Mouse (Mus musculus): ENCODE measurements at regions not wholly inside any gene's neighbourhood (a gene's known extent, or its start where the extent isn't known, plus 50 kb on each side); places are given as distances from the start of the nearest gene placed in this dataset.
"Not testable (repeated sequence)": the region's sequence is repeated elsewhere in the genome, so short reads cannot be mapped to it uniquely, and the experiment has no call there.

DNA sequence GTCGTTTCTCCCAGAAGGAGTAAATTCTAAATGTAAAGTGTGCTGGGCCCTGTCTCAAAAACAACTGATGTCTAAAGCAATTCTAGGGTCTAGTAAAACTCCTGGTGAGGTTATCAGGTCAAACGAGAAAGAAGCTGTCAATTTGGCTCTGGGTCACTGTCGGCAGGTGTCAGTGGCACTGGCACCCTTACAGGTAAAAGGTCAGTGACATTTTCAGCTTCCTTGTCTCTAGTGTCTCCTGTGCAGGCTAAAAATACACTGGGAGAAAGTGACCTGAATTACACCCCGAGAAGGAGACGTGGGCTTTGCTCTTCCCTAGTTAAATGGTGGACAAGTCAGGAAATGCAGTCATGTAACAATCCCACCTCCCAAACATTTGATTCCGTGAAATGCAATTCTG, 91.8 kb upstream of the Slc38a2 start:
- Histone ChIP-seq H3K27me3 (replicated peaks) (no peaks in the 10 kb centered on the region), H3K9ac (ENCODE audit: insufficient read depth, low read depth) (no peak overlapping the region), H3K36me3 (replicated peaks in 1 of 2; ENCODE audit: control insufficient read depth in 1 of 2, insufficient read depth in 1 of 2, low read length in 1 of 2) (no peaks in the 10 kb centered on the region), H3K4me1 (ENCODE audit: control insufficient read depth in 1 of 2, insufficient read depth in 2 of 2) (no peaks in the 10 kb centered on the region), H3K79me2 (replicated peaks; ENCODE audit: control insufficient read depth, extremely low read depth, insufficient read depth, poor library complexity, severe bottlenecking) (no peaks in the 10 kb centered on the region), H3K4me3 (replicated peaks in 1 of 3; ENCODE audit: low read depth in 2 of 3, low read length in 2 of 3, poor library complexity in 1 of 3) (no peak overlapping the region), H3K27ac (ENCODE audit: insufficient read depth, low read depth) (no peak overlapping the region), H3K9me3 (replicated peaks; ENCODE audit: low read length) (no peaks in the 10 kb centered on the region), H3K4me2 (ENCODE audit: insufficient read depth, low read depth, poor library complexity, severe bottlenecking) (no peak overlapping the region)
- no peak for DNase-seq (ENCODE audit: extremely low read depth)
- in situ Hi-C loops (cut with MboI; ENCODE audit: low pct_ligation_motif_present, low pct_unique_long_range_greater_than_20kb, low sequenced_read_pairs) (no loop called here), dilution Hi-C loops (cut with MboI; ENCODE audit: extremely low pct_ligation_motif_present, extremely low pct_unique_long_range_greater_than_20kb, low sequenced_read_pairs) (no loop called here)
- TF ChIP-seq ZC3H11A (IDR thresholded peaks at IDR 0.05; ENCODE audit: low read depth, low read length), result no peak
- TF ChIP-seq JUND (conservative IDR thresholded peaks at IDR 0.05; ENCODE audit: low read depth, low read length), result no peak
- no peak for TF ChIP-seq MAX (IDR thresholded peaks at IDR 0.05; ENCODE audit: low read length)
- no peak for TF ChIP-seq E2F4 (IDR thresholded peaks at IDR 0.05; ENCODE audit: insufficient replicate concordance, low read depth, low read length)
- TF ChIP-seq TCF12 (IDR thresholded peaks at IDR 0.05; ENCODE audit: low read depth, low read length), result no peak
- no peak for TF ChIP-seq USF1 (IDR thresholded peaks at IDR 0.05; ENCODE audit: low read depth, low read length)
- no peak for TF ChIP-seq USF2 (conservative IDR thresholded peaks at IDR 0.05; ENCODE audit: low read depth, low read length)
- TF ChIP-seq MYC (IDR thresholded peaks at IDR 0.05; ENCODE audit: low read depth, low read length), result no peak

- in situ Hi-C loops (cut with MboI; ENCODE audit: low pct_ligation_motif_present, low pct_unique_long_range_greater_than_20kb, low sequenced_read_pairs); dilution Hi-C loops (cut with MboI; ENCODE audit: extremely low pct_ligation_motif_present, extremely low pct_unique_long_range_greater_than_20kb, low sequenced_read_pairs); H3K4me1 ChIP-seq (ENCODE audit: control insufficient read depth in 1 of 2, insufficient read depth in 2 of 2); H3K79me2 ChIP-seq (replicated peaks; ENCODE audit: control insufficient read depth, extremely low read depth, insufficient read depth, poor library complexity, severe bottlenecking); H3K4me3 ChIP-seq (replicated peaks in 1 of 3; ENCODE audit: low read depth in 2 of 3, low read length in 2 of 3, poor library complexity in 1 of 3); DNase-seq (ENCODE audit: extremely low read depth); H3K27ac ChIP-seq (ENCODE audit: insufficient read depth, low read depth); H3K4me2 ChIP-seq (ENCODE audit: insufficient read depth, low read depth, poor library complexity, severe bottlenecking); H3K9ac ChIP-seq (ENCODE audit: insufficient read depth, low read depth); H3K27me3 ChIP-seq (replicated peaks); H3K36me3 ChIP-seq (replicated peaks in 1 of 2; ENCODE audit: control insufficient read depth in 1 of 2, insufficient read depth in 1 of 2, low read length in 1 of 2); H3K9me3 ChIP-seq (replicated peaks; ENCODE audit: low read length): not testable (repeated sequence)
Measured at GRCm38 (mm10) chr15:96787921-96788320, 88.4 kb upstream of the Slc38a2 start.

DNA sequence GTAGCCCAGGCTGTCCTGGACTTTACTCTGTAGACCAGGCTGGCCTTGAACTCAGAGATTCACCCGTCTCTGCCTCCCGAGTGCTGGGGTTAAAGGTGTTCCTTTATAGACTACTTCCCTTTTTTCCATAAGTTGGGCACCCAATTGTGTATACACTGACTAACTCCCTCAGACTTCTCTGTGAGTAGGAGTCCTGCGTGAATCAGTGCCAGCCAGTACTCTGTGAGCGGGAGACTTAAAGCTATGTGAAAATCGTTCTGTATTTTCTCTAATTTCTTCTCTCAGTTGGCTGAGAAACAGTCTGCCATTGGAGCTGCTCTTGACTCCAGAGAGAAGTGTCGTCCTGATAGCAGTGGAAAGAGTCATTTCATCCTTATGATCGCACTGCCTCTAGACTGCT, 85.0 kb upstream of the Slc38a2 start:
- in situ Hi-C loops (cut with MboI; ENCODE audit: low pct_ligation_motif_present, low pct_unique_long_range_greater_than_20kb, low sequenced_read_pairs), result no loop called here
- dilution Hi-C loops (cut with MboI; ENCODE audit: extremely low pct_ligation_motif_present, extremely low pct_unique_long_range_greater_than_20kb, low sequenced_read_pairs), result no loop called here
- no peaks in the 10 kb centered on the region for H3K79me2 ChIP-seq (replicated peaks; ENCODE audit: control insufficient read depth, extremely low read depth, insufficient read depth, poor library complexity, severe bottlenecking)
- no peaks in the 10 kb centered on the region for H3K36me3 ChIP-seq (replicated peaks in 1 of 2; ENCODE audit: control insufficient read depth in 1 of 2, insufficient read depth in 1 of 2, low read length in 1 of 2)
- H3K4me2 ChIP-seq (ENCODE audit: insufficient read depth, low read depth, poor library complexity, severe bottlenecking), result no peak overlapping the region
- H3K4me1 ChIP-seq (ENCODE audit: control insufficient read depth in 1 of 2, insufficient read depth in 2 of 2), result no peaks in the 10 kb centered on the region
- H3K4me3 ChIP-seq (replicated peaks in 1 of 3; ENCODE audit: low read depth in 2 of 3, low read length in 2 of 3, poor library complexity in 1 of 3), result no peak overlapping the region
- H3K9me3 ChIP-seq (replicated peaks; ENCODE audit: low read length), result no peaks in the 10 kb centered on the region
- no peak for DNase-seq (ENCODE audit: extremely low read depth)
- H3K27me3 ChIP-seq (replicated peaks), result no peaks in the 10 kb centered on the region
- H3K9ac ChIP-seq (ENCODE audit: insufficient read depth, low read depth), result no peak overlapping the region
- no peak overlapping the region for H3K27ac ChIP-seq (ENCODE audit: insufficient read depth, low read depth)
- TF ChIP-seq MXI1 (IDR thresholded peaks at IDR 0.05; ENCODE audit: low read depth, low read length), result no peak
- no peak for TF ChIP-seq ZKSCAN1 (IDR thresholded peaks at IDR 0.05; ENCODE audit: borderline replicate concordance, low read depth, low read length)
- TF ChIP-seq KAT2A (IDR thresholded peaks at IDR 0.05; ENCODE audit: insufficient replicate concordance, low read length), result no peak
- TF ChIP-seq TCF12 (IDR thresholded peaks at IDR 0.05; ENCODE audit: low read depth, low read length), result no peak
- TF ChIP-seq POLR2AphosphoS2 (IDR thresholded peaks at IDR 0.05; ENCODE audit: low read depth, low read length), result no peak
- TF ChIP-seq IRF4 (IDR thresholded peaks at IDR 0.05; ENCODE audit: low read depth, low read length), result no peak
- no peak for TF ChIP-seq USF1 (IDR thresholded peaks at IDR 0.05; ENCODE audit: low read depth, low read length)
- no peak for TF ChIP-seq ZC3H11A (IDR thresholded peaks at IDR 0.05; ENCODE audit: low read depth, low read length)
- no peak for TF ChIP-seq TBP (conservative IDR thresholded peaks at IDR 0.05; ENCODE audit: low read depth, low read length)
- no peak for TF ChIP-seq MAX (IDR thresholded peaks at IDR 0.05; ENCODE audit: low read length)
- TF ChIP-seq CTCF (conservative IDR thresholded peaks at IDR 0.05 in 1 of 2, IDR thresholded peaks at IDR 0.05 in 1 of 2; ENCODE audit: low read depth in 2 of 2, low read length in 2 of 2), result no peak
- no peak for TF ChIP-seq MEF2A (IDR thresholded peaks at IDR 0.05; ENCODE audit: borderline replicate concordance, low read depth, low read length)
- TF ChIP-seq GABPA (IDR thresholded peaks at IDR 0.05; ENCODE audit: insufficient replicate concordance, low read depth, low read length), result no peak
- TF ChIP-seq NRF1 (IDR thresholded peaks at IDR 0.05; ENCODE audit: low read depth, low read length), result no peak
- TF ChIP-seq E2F4 (IDR thresholded peaks at IDR 0.05; ENCODE audit: insufficient replicate concordance, low read depth, low read length), result no peak
- TF ChIP-seq CHD2 (IDR thresholded peaks at IDR 0.05; ENCODE audit: low read length), result no peak
- no peak for TF ChIP-seq CHD1 (IDR thresholded peaks at IDR 0.05; ENCODE audit: low read depth, low read length)
- TF ChIP-seq RAD21 (IDR thresholded peaks at IDR 0.05; ENCODE audit: low read depth, low read length), result no peak
- no peak for TF ChIP-seq SMC3 (IDR thresholded peaks at IDR 0.05; ENCODE audit: low read depth, low read length)
